In the genomic region with DNA sequence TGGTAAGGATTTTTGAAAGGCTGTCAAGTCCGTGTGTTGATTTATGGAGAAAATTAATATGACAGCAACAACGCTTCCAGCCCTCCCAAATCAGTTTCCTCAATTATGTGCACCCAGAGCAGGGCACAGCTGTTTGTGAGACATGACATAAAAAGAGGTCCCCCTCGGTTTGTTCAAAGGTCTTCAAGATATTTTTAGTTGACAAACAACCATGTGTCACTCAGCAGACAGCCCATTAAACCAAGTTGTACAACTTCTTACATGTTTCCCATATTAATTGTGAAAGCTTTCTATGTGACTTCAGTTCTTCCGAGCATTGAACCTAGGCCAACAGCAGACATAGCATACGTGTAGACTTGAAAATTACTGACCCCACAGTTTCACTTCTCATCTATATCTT, we compare ENCODE assay signal across 24 mouse cellular contexts.
DNase-seq lines count a peak whose midpoint lies in the region; ATAC-seq and TF ChIP-seq lines count a peak whose summit lies in the region.
"Had no signal": no experiment of that assay in that cellular context is flagged by ENCODE, and none has a peak within 500 bp of the region (broad histone marks: within the 10 kb centered on the region; RNA-seq: fewer than 3 reads in every experiment).

No protein-coding gene starts in this region.

- peak; percentile 65 for DNase-seq in lung, embryonic 14.5 days
- DNase-seq in lung, adult 2 months = no peak
- peak; percentile 88 for DNase-seq in lung, postnatal 0 days (ENCODE audit: low spot score)
- DNase-seq in lung, postnatal 14 days = peak; percentile 10
- no peak for DNase-seq in urinary bladder, postnatal 4 days (ENCODE audit: low spot score in 2 of 2)
- DNase-seq: adrenal gland, adult 2 months; adrenal gland, postnatal 25 days; cerebellum, adult 11-12 months; cerebellum, adult 8-10 months; cerebellum, postnatal 10 days; cerebellum, postnatal 36 days; gastrocnemius, postnatal 10 days; gastrocnemius, postnatal 36 days; heart, adult 2 months; heart, postnatal 14 days had no signal

- no peak overlapping the region for H3K4me3 ChIP-seq in lung, embryonic 14.5 days (ENCODE audit: low read depth, low read length)
- no peak overlapping the region for H3K4me3 ChIP-seq in lung, adult 2 months (replicated peaks; ENCODE audit: extremely low read depth, low read depth, low read length)
- no peak overlapping the region for H3K4me3 ChIP-seq in lung, postnatal 0 days (ENCODE audit: low read depth, low read length)
- H3K4me3 ChIP-seq in midbrain, embryonic 15.5 days = no peak overlapping the region
- H3K4me3 ChIP-seq: forebrain, embryonic 10.5 days; forebrain, embryonic 13.5 days; heart, adult 2 months; heart, embryonic 10.5 days; heart, embryonic 13.5 days; hindbrain, embryonic 12.5 days; hindbrain, embryonic 15.5 days had no signal

- no peak for TF ChIP-seq POLR2A in lung, adult 2 months (IDR thresholded peaks at IDR 0.05; ENCODE audit: borderline replicate concordance, extremely low read depth, low read depth, low read length)

- 48% methylated on average over 5 of the region's 5 CpGs for WGBS in lung, embryonic 14.5 days
- 64% methylated on average over 5 of the region's 5 CpGs for WGBS in lung, adult 2 months
- WGBS in lung, postnatal 0 days = 51% methylated on average over 5 of the region's 5 CpGs
- 88% methylated on average over 5 of the region's 5 CpGs for WGBS in midbrain, embryonic 15.5 days

- no peak overlapping the region for H3K4me2 ChIP-seq in lung, embryonic 14.5 days
- no peak overlapping the region for H3K4me2 ChIP-seq in lung, postnatal 0 days (replicated peaks; ENCODE audit: low read depth, low read length)
- no peak overlapping the region for H3K4me2 ChIP-seq in midbrain, embryonic 15.5 days
- H3K4me2 ChIP-seq: forebrain, embryonic 13.5 days; heart, embryonic 13.5 days; hindbrain, embryonic 12.5 days; hindbrain, embryonic 15.5 days had no signal

- no peaks in the 10 kb centered on the region for H3K9me3 ChIP-seq in lung, embryonic 14.5 days (ENCODE audit: low read depth, low read length)
- no peaks in the 10 kb centered on the region for H3K9me3 ChIP-seq in lung, postnatal 0 days (ENCODE audit: low read length)
- no peaks in the 10 kb centered on the region for H3K9me3 ChIP-seq in midbrain, embryonic 15.5 days
- H3K9me3 ChIP-seq: forebrain, embryonic 10.5 days; forebrain, embryonic 13.5 days; heart, embryonic 10.5 days; heart, embryonic 13.5 days; hindbrain, embryonic 12.5 days; hindbrain, embryonic 15.5 days had no signal

- no peaks in the 10 kb centered on the region for H3K36me3 ChIP-seq in lung, embryonic 14.5 days (ENCODE audit: insufficient read depth)
- no peaks in the 10 kb centered on the region for H3K36me3 ChIP-seq in lung, postnatal 0 days (ENCODE audit: insufficient read depth, low read length)
- H3K36me3 ChIP-seq in midbrain, embryonic 15.5 days (replicated peaks) = no peaks in the 10 kb centered on the region
- H3K36me3 ChIP-seq: forebrain, embryonic 10.5 days; heart, embryonic 10.5 days; heart, embryonic 13.5 days; hindbrain, embryonic 12.5 days; hindbrain, embryonic 15.5 days had no signal

- no peak overlapping the region for H3K9ac ChIP-seq in lung, embryonic 14.5 days
- H3K9ac ChIP-seq in lung, postnatal 0 days (replicated peaks; ENCODE audit: low read depth) = no peak overlapping the region
- no peak overlapping the region for H3K9ac ChIP-seq in midbrain, embryonic 15.5 days
- H3K9ac ChIP-seq: forebrain, embryonic 13.5 days; heart, embryonic 13.5 days; hindbrain, embryonic 12.5 days; hindbrain, embryonic 15.5 days had no signal

- TF ChIP-seq EP300 in lung, postnatal 0 days (IDR thresholded peaks at IDR 0.05) = peak; percentile 61

- H3K27ac ChIP-seq in lung, embryonic 14.5 days (ENCODE audit: low read depth) = no peak overlapping the region
- H3K27ac ChIP-seq in lung, postnatal 0 days (ENCODE audit: low read length) = 0 out of 2 replicates have a peak overlapping the region, but pooled peaks have one; percentile 15
- no peak overlapping the region for H3K27ac ChIP-seq in midbrain, embryonic 15.5 days
- H3K27ac ChIP-seq: forebrain, embryonic 10.5 days; forebrain, embryonic 13.5 days; heart, adult 2 months; heart, embryonic 10.5 days; heart, embryonic 13.5 days; hindbrain, embryonic 12.5 days; hindbrain, embryonic 15.5 days had no signal

- no peaks in the 10 kb centered on the region for H3K4me1 ChIP-seq in lung, embryonic 14.5 days (ENCODE audit: insufficient read depth)
- no peaks in the 10 kb centered on the region; the same call in 1 of the 2 replicates for H3K4me1 ChIP-seq in lung, adult 2 months (ENCODE audit: control insufficient read depth, insufficient read depth, low read length)
- H3K4me1 ChIP-seq in lung, postnatal 0 days (ENCODE audit: insufficient read depth, low read depth, low read length) = no peaks in the 10 kb centered on the region
- H3K4me1 ChIP-seq in midbrain, embryonic 15.5 days = no peaks in the 10 kb centered on the region
- H3K4me1 ChIP-seq: forebrain, embryonic 10.5 days; heart, embryonic 10.5 days; heart, embryonic 13.5 days; hindbrain, embryonic 12.5 days; hindbrain, embryonic 15.5 days had no signal

- no peaks in the 10 kb centered on the region for H3K27me3 ChIP-seq in lung, embryonic 14.5 days (ENCODE audit: insufficient read depth, low read length)
- H3K27me3 ChIP-seq in lung, postnatal 0 days (replicated peaks; ENCODE audit: insufficient read depth, low read length) = no peaks in the 10 kb centered on the region
- H3K27me3 ChIP-seq in midbrain, embryonic 15.5 days (replicated peaks) = no peaks in the 10 kb centered on the region
- H3K27me3 ChIP-seq: forebrain, embryonic 13.5 days; heart, embryonic 13.5 days; hindbrain, embryonic 12.5 days; hindbrain, embryonic 15.5 days had no signal

- ATAC-seq in lung, embryonic 14.5 days (ENCODE audit: insufficient read depth) = peak; percentile 38; the same call in 1 of the 2 replicates
- ATAC-seq in lung, postnatal 0 days = peak; percentile 90
- no peak for ATAC-seq in midbrain, embryonic 15.5 days (replicated peaks)
- ATAC-seq: CD4-positive, CD25-positive, alpha-beta regulatory T cell, adult 4 months; forebrain, embryonic 13.5 days; forebrain, embryonic 16.5 days had no signal

- TF ChIP-seq CTCF in lung, embryonic 14.5 days (IDR thresholded peaks at IDR 0.05; ENCODE audit: low read depth) = no peak
- no peak for TF ChIP-seq CTCF in lung, adult 2 months (IDR thresholded peaks at IDR 0.05; ENCODE audit: insufficient read depth, low read length)
- no peak for TF ChIP-seq CTCF in lung, postnatal 0 days (IDR thresholded peaks at IDR 0.05)

Comparison
In these comparisons a context has a peak if more than half of its experiments do, and no peak if none do; other contexts are left out.
1. DNase-seq: peak in lung, embryonic 14.5 days (single experiment), lung, postnatal 0 days (single experiment) and lung, postnatal 14 days (single experiment); none in lung, adult 2 months (single experiment) and urinary bladder, postnatal 4 days (0 of 2).